Mouse (Mus musculus) bone marrow macrophage, adult 2 months (primary cell): ENCODE results near the gene Rasgef1b. TPM values are rescaled to one million over a fixed set of nuclear protein-coding genes. Genes with fewer than 3 reads are reported as not detected.

Experiments used
- H3K27ac ChIP-seq: 2 replicates; pipeline ENCODE4 v1.5.1; 2012; ENCODE audit warnings: low read depth, low read length; ENCODE audit not compliant: insufficient read depth
- H3K4me1 ChIP-seq: 2 replicates; pipeline ENCODE4 v1.6.1; 2012; ENCODE audit warnings: low read length; ENCODE audit not compliant: control insufficient read depth, insufficient read depth
- H3K4me3 ChIP-seq: 2 replicates; pipeline ENCODE4 v1.5.1; 2012; ENCODE audit warnings: mild to moderate bottlenecking, low read length, moderate library complexity; ENCODE audit not compliant: insufficient read depth
- CTCF ChIP-seq: IDR thresholded peaks from 2 replicates; pipeline ENCODE4 v1.5.1; 2012; ENCODE audit warnings: low read depth, mild to moderate bottlenecking, low read length, moderate library complexity
- POLR2A ChIP-seq: IDR thresholded peaks from 2 replicates; pipeline ENCODE4 v1.6.1; 2012; ENCODE audit warnings: mild to moderate bottlenecking, low read depth, low read length, borderline replicate concordance
- polyA plus RNA-seq: library from polyadenylated mRNA; stranded (reverse); fragments of >200 nt; gene quantifications from 2 replicates; pipeline ENCODE4 v1.2.4, GENCODE M21; 2012; ENCODE audit not compliant: missing spikeins, insufficient read depth, insufficient read length

The Rasgef1b gene
- polyA plus RNA-seq, 1 experiment: 46.5 TPM

DNA sequence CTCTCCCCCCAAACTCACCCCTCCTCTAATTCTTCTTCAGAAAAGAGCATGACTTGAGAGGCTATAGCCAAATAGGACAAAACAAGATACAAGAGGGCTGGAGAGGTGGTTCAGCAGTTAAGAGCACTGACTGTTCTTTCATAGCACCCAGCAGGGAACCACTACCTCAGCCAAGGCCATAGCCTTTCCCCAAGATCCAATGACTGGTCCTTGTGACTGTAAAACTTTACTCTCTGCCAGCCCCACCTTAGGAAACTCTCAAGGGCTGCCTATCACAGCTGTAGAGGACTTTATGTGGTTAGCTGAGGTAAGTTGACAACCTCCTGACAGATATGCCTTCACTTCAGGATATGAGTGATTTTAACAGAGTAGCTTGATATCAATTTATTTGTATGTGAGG lies 258.3 kb downstream of the Rasgef1b start:
- TF ChIP-seq POLR2A (no peak), CTCF (no peak)
- no peak overlapping the region for H3K4me3 ChIP-seq
- H3K4me1 ChIP-seq: peaks cover 4% of the 10 kb centered on the region
- no peak overlapping the region for H3K27ac ChIP-seq

DNA sequence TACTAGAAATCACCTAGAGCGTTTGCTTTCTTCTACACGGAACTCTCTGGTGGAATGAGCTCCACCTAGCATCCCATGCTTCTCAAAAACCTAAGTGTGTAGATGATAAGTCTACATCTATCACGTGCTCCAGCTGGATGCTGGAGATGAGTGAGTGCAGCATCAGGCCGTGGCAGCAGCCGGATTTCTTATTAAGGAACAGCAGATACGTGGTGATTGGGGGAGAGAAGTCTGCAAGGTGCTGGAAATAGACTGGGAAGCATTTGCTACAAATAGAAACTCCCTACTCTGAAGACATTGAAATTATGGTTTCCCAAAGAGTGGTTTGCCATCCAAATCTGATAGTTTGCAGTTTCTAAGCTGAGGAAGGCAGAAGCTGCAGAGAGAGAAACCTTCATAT lies 269.9 kb downstream of the Rasgef1b start:
- Histone ChIP-seq H3K4me1 (peaks cover 13% of the 10 kb centered on the region), H3K27ac (peak overlapping the region; percentile 7; the same call in 1 of the 2 replicates), H3K4me3 (no peak overlapping the region)
- TF ChIP-seq CTCF (no peak), POLR2A (no peak)

DNA sequence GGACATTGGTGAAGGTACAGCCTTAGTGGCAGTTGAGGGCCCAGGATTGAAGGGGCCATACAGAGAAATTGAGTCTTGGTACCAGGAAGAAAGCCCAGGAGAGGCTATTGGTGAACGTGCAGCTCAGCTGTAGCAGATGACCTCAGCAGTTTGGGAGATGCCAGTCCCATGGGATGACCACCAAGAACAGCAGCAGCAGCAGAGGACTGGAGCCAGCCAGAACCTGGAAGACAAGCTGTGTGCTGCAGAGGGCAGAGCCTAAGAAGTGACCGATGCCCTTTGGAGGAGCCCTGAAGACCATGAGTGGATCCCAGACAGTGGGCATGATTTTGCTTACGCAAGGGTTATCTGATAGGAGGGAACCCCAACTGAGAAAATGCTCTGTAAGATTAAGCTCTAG lies 271.6 kb downstream of the Rasgef1b start:
- TF ChIP-seq POLR2A (no peak), CTCF (no peak)
- no peak overlapping the region for H3K4me3 ChIP-seq
- no peak overlapping the region for H3K27ac ChIP-seq
- H3K4me1 ChIP-seq: peaks cover 16% of the 10 kb centered on the region

DNA sequence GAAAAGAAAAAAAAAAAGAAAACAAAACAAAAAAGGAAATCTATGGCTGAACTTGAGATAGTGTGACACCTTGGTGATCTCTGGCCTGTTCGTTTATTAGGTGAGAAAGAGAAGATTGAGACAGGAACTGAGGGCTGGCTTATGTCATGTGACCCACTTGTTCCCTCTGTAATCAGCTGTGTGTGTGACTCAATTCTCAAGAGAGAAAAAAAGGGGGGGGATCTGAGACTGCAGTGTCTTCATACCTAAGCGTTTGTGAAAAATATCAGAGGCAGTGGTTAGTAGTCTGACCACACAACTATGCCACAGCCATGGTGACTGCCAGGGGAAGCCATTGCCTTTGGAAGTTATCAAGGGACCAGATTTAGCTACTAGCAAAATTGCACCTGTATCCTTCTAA lies 276.9 kb downstream of the Rasgef1b start:
- H3K4me3 ChIP-seq: no peak overlapping the region
- H3K4me1 ChIP-seq: peaks cover 8% of the 10 kb centered on the region
- no peak overlapping the region for H3K27ac ChIP-seq
- TF ChIP-seq CTCF: no peak
- no peak for TF ChIP-seq POLR2A

DNA sequence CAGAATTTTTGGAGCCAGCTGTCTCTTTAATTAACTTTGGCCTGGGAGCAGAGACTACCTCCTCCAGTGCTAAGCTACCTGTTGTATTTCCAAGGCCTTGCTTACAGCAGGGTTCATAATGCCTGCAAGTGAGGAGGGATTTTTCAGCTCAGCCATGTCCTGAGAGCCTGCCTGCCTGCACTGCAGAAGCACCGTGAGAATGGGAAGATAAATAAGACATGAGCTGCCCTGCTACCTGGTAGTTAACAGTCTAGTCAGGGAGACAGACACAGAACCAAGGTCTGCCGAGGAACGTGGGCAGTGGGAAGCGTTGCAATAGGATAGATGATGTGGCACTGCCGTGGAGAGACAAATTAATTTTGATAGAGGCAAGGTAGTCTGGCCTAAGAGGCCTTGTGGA lies 277.4 kb downstream of the Rasgef1b start:
- no peak overlapping the region for H3K27ac ChIP-seq

DNA sequence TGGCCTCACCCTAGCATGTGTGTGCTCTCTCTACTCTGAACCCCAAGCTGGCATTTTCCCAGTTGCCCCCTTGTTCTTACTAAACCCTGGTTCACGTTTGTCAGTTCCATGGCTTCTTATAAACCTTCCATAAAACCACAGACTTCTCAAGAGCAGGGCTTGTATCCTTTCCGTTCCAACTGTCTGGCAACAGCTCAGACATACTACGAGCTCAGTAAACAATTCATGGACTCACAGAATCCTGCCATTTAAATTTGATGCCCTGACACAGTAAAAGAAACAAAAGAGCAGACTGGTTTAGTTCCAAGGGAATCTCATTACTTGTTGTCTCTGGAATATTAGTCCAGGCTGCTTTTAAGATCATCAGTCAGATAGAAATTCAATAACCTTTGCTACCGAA lies 277.9 kb downstream of the Rasgef1b start:
- Histone ChIP-seq H3K4me1 (peaks cover 8% of the 10 kb centered on the region), H3K27ac (no peak overlapping the region), H3K4me3 (no peak overlapping the region)
- TF ChIP-seq POLR2A (no peak), CTCF (no peak)

More for the DNA sequence above, 277.4 kb downstream of the Rasgef1b start:
- H3K4me1 ChIP-seq: peaks cover 8% of the 10 kb centered on the region
- TF ChIP-seq CTCF (no peak), POLR2A (no peak)
- H3K4me3 ChIP-seq: no peak overlapping the region

DNA sequence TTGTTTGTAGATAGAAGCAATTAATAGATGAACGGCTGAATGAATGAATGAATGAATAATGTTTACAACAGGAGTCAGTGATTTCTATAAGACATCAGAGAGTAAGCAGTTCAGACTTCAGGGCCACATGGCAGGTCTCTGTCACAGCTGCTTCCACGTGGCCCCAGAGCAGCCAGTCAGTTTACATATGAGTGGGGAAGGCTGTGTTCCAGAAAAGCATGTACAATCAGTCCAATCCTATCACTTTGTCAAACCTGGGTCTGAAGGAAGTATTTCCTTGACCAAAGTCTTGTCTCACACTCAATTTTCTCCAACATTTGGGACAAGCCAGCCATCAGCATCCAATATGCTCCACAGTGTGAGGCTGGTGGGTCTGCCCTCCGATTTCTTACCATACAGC lies 278.4 kb downstream of the Rasgef1b start:
- H3K4me1 ChIP-seq: peaks cover 8% of the 10 kb centered on the region
- H3K4me3 ChIP-seq: no peak overlapping the region
- no peak overlapping the region for H3K27ac ChIP-seq
- TF ChIP-seq POLR2A (no peak), CTCF (no peak)

DNA sequence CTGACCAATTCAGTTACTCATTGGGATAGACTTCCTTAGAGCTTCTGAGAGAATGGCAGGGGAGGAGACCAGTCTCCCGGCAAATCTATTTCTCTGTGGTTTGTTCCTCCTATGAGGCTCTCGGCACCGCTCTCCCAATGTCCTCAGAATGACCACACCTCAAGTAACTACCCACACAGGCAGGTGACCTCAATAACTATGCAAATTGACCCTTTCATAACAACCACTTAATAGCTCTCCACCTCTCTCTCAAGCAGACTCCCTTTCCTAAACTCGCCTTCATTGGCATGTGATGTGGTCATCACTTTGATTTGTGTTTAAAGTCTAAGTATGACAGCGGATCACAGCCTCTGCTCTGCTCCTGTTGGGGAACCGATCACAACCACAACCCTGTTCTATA lies 281.4 kb downstream of the Rasgef1b start:
- H3K27ac ChIP-seq: no peak overlapping the region
- TF ChIP-seq POLR2A (no peak), CTCF (no peak)
- peaks cover 7% of the 10 kb centered on the region for H3K4me1 ChIP-seq
- H3K4me3 ChIP-seq: no peak overlapping the region

DNA sequence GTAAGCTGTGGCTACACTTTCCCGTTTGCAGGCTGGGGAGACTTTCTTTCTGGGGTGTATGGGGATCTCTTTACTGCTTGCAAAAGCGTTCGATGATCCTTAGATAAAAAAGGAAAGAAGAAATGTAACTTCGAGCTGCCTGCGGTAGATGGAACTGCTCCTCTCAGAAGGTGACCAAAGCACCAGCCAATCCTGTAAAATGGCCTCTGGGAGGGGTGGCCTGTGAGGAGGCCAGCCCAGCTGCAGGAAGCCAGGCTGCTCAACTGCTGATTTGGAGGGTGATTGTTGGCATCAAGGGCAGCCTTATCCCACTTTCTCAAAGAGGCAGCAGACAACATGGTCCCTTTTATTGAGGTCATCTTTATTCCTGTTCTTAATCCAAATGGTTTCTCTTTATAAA lies 283.6 kb downstream of the Rasgef1b start:
- no peak overlapping the region for H3K27ac ChIP-seq
- no peak for TF ChIP-seq CTCF
- no peak for TF ChIP-seq POLR2A

DNA sequence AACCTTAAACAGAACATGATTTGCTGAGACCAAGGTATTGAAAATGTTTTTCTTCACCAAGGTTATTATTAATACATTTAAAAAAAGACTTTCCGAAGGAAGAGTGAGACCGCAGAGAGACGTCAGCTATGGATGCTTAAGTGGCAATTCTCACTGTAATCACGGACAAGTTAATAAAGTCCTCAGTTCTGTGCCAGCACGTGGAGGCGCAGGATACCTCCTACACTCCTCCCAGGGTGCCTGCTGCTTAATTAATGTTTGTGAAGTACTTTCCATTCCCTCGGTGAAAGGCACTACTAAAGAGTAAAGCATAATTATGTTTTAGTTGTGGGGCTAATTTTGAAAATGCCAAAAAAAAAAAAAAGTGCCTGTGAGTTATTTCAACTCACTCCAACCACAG lies 284.1 kb downstream of the Rasgef1b start:
- Histone ChIP-seq H3K4me3 (no peak overlapping the region), H3K4me1 (no peaks in the 10 kb centered on the region), H3K27ac (no peak overlapping the region)
- TF ChIP-seq CTCF (no peak), POLR2A (no peak)

More for the DNA sequence above, 283.6 kb downstream of the Rasgef1b start:
- Histone ChIP-seq H3K4me3 (no peak overlapping the region), H3K4me1 (no peaks in the 10 kb centered on the region)

DNA sequence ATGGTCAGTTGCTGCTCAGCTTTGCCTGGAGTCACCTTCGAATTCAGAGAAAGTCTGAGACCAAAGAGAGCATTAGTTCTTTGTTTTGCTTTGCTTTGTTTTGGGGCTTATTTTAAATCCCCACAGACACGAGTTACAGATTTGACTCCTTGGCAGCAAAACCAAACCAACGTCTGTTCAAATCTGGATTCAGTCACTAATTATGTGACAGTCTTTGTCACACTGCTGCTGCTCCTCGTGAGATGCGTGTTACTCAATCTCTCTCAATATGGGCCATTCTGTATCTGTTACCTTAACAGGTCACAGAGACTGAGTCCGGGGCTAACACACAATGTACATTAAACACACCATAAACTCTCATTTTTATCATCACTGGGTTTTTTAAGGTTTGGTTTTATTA lies 288.8 kb downstream of the Rasgef1b start:
- Histone ChIP-seq H3K27ac (no peak overlapping the region), H3K4me3 (no peak overlapping the region), H3K4me1 (peaks cover 17% of the 10 kb centered on the region)
- TF ChIP-seq POLR2A: no peak
- TF ChIP-seq CTCF: no peak
